Mouse (Mus musculus) G1E (cell line): ENCODE results near the gene Galnt18. TPM values are rescaled to one million over a fixed set of nuclear protein-coding genes. Genes with fewer than 3 reads are reported as not detected.

ENCODE experiments used
- ATAC-seq: 2 replicates; pipeline ENCODE4 v1.8.0; 2016; ENCODE audit warnings: mild to moderate bottlenecking; ENCODE audit not compliant: insufficient number of reproducible peaks, poor library complexity, low FRiP score, severe bottlenecking; ENCODE audit errors: extremely low read depth
- DNase-seq: peaks from one replicate; pipeline ENCODE4 v3.0.0; 2012; ENCODE audit warnings: low spot score
- H3K27me3 ChIP-seq: 2 replicates; pipeline ENCODE4 v1.6.1; 2012; ENCODE audit warnings: mild to moderate bottlenecking, low read length, inconsistent platforms; ENCODE audit not compliant: insufficient read depth
- H3K36me3 ChIP-seq: replicated peaks from 2 replicates; pipeline ENCODE3; 2012; ENCODE audit warnings: mild to moderate bottlenecking, inconsistent platforms
- H3K4me1 ChIP-seq: 2 replicates; pipeline ENCODE4 v1.6.1; 2012; ENCODE audit warnings: low read depth, low read length, inconsistent platforms, mixed read lengths; ENCODE audit not compliant: insufficient read depth
- H3K4me3 ChIP-seq: 2 replicates; pipeline ENCODE4 v1.5.1; 2012; ENCODE audit warnings: low read depth, mild to moderate bottlenecking, inconsistent platforms, low read length, moderate library complexity, mixed read lengths
- H3K9me3 ChIP-seq: replicated peaks from 2 replicates; pipeline ENCODE4 v1.6.1; 2012; ENCODE audit warnings: inconsistent platforms
- CTCF ChIP-seq: IDR thresholded peaks from 2 replicates; pipeline ENCODE4 v1.5.1; 2012; ENCODE audit warnings: low read depth, low read length, inconsistent platforms, mixed read lengths
- GATA1 ChIP-seq: IDR thresholded peaks from 2 replicates; pipeline ENCODE4 v1.6.1; 2012; ENCODE audit warnings: borderline replicate concordance, low read length, inconsistent platforms, mixed read lengths
- GATA2 ChIP-seq: IDR thresholded peaks from 2 replicates; pipeline ENCODE4 v1.6.1; 2012; ENCODE audit warnings: low read depth, low read length, inconsistent platforms, borderline replicate concordance
- POLR2AphosphoS5 ChIP-seq: IDR thresholded peaks from 2 replicates; pipeline ENCODE4 v1.6.1; 2012; ENCODE audit warnings: low read depth, low read length, inconsistent platforms; ENCODE audit not compliant: insufficient replicate concordance
- TAL1 ChIP-seq: conservative IDR thresholded peaks from 2 replicates; pipeline ENCODE4 v1.6.1; 2012; ENCODE audit warnings: low read depth, low read length, inconsistent platforms, mixed read lengths
- polyA plus RNA-seq: library from polyadenylated mRNA; stranded (reverse); fragments of >175 nt; gene quantifications from 2 replicates; pipeline ENCODE4 v1.2.3, GENCODE M21; 2012
- total RNA-seq, 2 experiments: library from RNA; stranded (forward) in 1 of 2; stranded (reverse) in 1 of 2; fragments of 200-1000 nt in 1 of 2; fragments of >200 nt in 1 of 2; fragmentation: Nextera tagmentation in 1 of 2; gene quantifications; 2 replicates each; pipeline ENCODE4 v1.2.3; 2014 to 2017

The Galnt18 gene
- total and polyA plus RNA-seq, 3 experiments, result not detected

GRCm38 (mm10) chr7:111537946-111538345, 241.8 kb downstream of the Galnt18 start:
- no peak for DNase-seq
- TF ChIP-seq GATA1 (no peak), TAL1 (no peak), CTCF (no peak), GATA2 (no peak), POLR2AphosphoS5 (no peak)
- ATAC-seq, result no peak
- Histone ChIP-seq H3K9me3 (0 out of 2 replicates have a peak, but pooled peaks cover 2% of the 10 kb centered on the region), H3K36me3 (no peaks in the 10 kb centered on the region), H3K4me1 (no peaks in the 10 kb centered on the region), H3K4me3 (no peak overlapping the region), H3K27me3 (no peaks in the 10 kb centered on the region)

- H3K9me3 ChIP-seq, result 0 out of 2 replicates have a peak, but pooled peaks cover 2% of the 10 kb centered on the region
- DNase-seq (no peak), ATAC-seq (no peak)
- H3K27me3 ChIP-seq, result no peaks in the 10 kb centered on the region
- H3K4me3 ChIP-seq, result no peak overlapping the region
- no peaks in the 10 kb centered on the region for H3K4me1 ChIP-seq
- H3K36me3 ChIP-seq, result no peaks in the 10 kb centered on the region
- no peak for TF ChIP-seq POLR2AphosphoS5
- no peak for TF ChIP-seq GATA1
- TF ChIP-seq TAL1, result no peak
- no peak for TF ChIP-seq CTCF
- no peak for TF ChIP-seq GATA2
Observed at GRCm38 (mm10) chr7:111534826-111535405, 244.9 kb downstream of the Galnt18 start.

- Histone ChIP-seq H3K9me3 (peaks cover 2% of the 10 kb centered on the region; the same call in 1 of the 2 replicates), H3K4me1 (no peaks in the 10 kb centered on the region), H3K36me3 (no peaks in the 10 kb centered on the region), H3K27me3 (no peaks in the 10 kb centered on the region), H3K4me3 (no peak overlapping the region)
- no peak for DNase-seq
- TF ChIP-seq POLR2AphosphoS5, result no peak
- TF ChIP-seq TAL1, result no peak
- TF ChIP-seq CTCF, result no peak
- no peak for TF ChIP-seq GATA1
- no peak for TF ChIP-seq GATA2
- no peak for ATAC-seq
Observed at GRCm38 (mm10) chr7:111528961-111529643, 250.7 kb downstream of the Galnt18 start.

- H3K9me3 ChIP-seq, result peaks cover 2% of the 10 kb centered on the region; the same call in 1 of the 2 replicates
- no peaks in the 10 kb centered on the region for H3K27me3 ChIP-seq
- H3K4me3 ChIP-seq, result no peak overlapping the region
- H3K36me3 ChIP-seq, result no peaks in the 10 kb centered on the region
- H3K4me1 ChIP-seq, result no peaks in the 10 kb centered on the region
- DNase-seq, result no peak
- TF ChIP-seq TAL1, result no peak
- TF ChIP-seq GATA2, result no peak
- TF ChIP-seq CTCF, result no peak
- TF ChIP-seq POLR2AphosphoS5, result no peak
- no peak for TF ChIP-seq GATA1
- ATAC-seq, result no peak
Observed at GRCm38 (mm10) chr7:111528462-111528861, 251.3 kb downstream of the Galnt18 start.

- TF ChIP-seq CTCF (no peak), TAL1 (no peak), GATA1 (no peak), GATA2 (no peak), POLR2AphosphoS5 (no peak)
- Histone ChIP-seq H3K27me3 (no peaks in the 10 kb centered on the region), H3K4me1 (no peaks in the 10 kb centered on the region), H3K4me3 (no peak overlapping the region), H3K9me3 (peaks cover 6% of the 10 kb centered on the region), H3K36me3 (no peaks in the 10 kb centered on the region)
- ATAC-seq (no peak), DNase-seq (no peak)
Observed at GRCm38 (mm10) chr7:111520881-111521280, 258.9 kb downstream of the Galnt18 start.

GRCm38 (mm10) chr7:111518581-111519242, 261.1 kb downstream of the Galnt18 start:
- H3K36me3 ChIP-seq, result no peaks in the 10 kb centered on the region
- H3K4me1 ChIP-seq, result no peaks in the 10 kb centered on the region
- no peaks in the 10 kb centered on the region for H3K27me3 ChIP-seq
- H3K9me3 ChIP-seq, result peaks cover 6% of the 10 kb centered on the region
- H3K4me3 ChIP-seq, result no peak overlapping the region
- TF ChIP-seq TAL1 (no peak), POLR2AphosphoS5 (no peak), GATA1 (no peak), CTCF (no peak), GATA2 (no peak)
- no peak for ATAC-seq
- no peak for DNase-seq
